Mouse (Mus musculus): ENCODE measurements around the gene Marveld3.

GRCm38 (mm10) chr8:109957167-109958028, 4.6 kb downstream of the Marveld3 start:
- no peak for TF ChIP-seq EP300 (IDR thresholded peaks at IDR 0.05; ENCODE audit: low read depth)
- no peak for TF ChIP-seq CTCF (IDR thresholded peaks at IDR 0.05; ENCODE audit: low read depth)
